ENCODE assay signal across 30 mouse cellular contexts in genomic region chr14:68877171-68877570, GRCm38 (mm10).
DNase-seq lines count a peak whose midpoint lies in the region; ATAC-seq lines count a peak whose summit lies in the region.
"Had no signal": no experiment of that assay in that cellular context is flagged by ENCODE, and none has a peak within 500 bp of the region (broad histone marks: within the 10 kb centered on the region; RNA-seq: fewer than 3 reads in every experiment).

No protein-coding gene starts in this region.

- no peaks in the 10 kb centered on the region for H3K27me3 ChIP-seq in forebrain, embryonic 14.5 days (replicated peaks; ENCODE audit: control insufficient read depth, insufficient read depth, low read length)
- no peaks in the 10 kb centered on the region for H3K27me3 ChIP-seq in forebrain, embryonic 10.5 days (ENCODE audit: poor library complexity, severe bottlenecking)
- H3K27me3 ChIP-seq: CH12.LX; embryonic facial prominence, embryonic 12.5 days; embryonic facial prominence, embryonic 15.5 days; forebrain, embryonic 12.5 days; heart, embryonic 12.5 days; heart, embryonic 15.5 days; hindbrain, embryonic 13.5 days had no signal

- H3K36me3 ChIP-seq in forebrain, embryonic 14.5 days (ENCODE audit: control insufficient read depth, insufficient read depth, low read length), result no peaks in the 10 kb centered on the region
- H3K36me3 ChIP-seq in forebrain, embryonic 10.5 days (replicated peaks), result no peaks in the 10 kb centered on the region
- H3K36me3 ChIP-seq: embryonic facial prominence, embryonic 12.5 days; embryonic facial prominence, embryonic 15.5 days; forebrain, embryonic 12.5 days; G1E; heart, embryonic 12.5 days; heart, embryonic 15.5 days; hindbrain, embryonic 10.5 days; hindbrain, embryonic 13.5 days had no signal

- no peaks in the 10 kb centered on the region for H3K4me1 ChIP-seq in forebrain, embryonic 14.5 days (ENCODE audit: control insufficient read depth, insufficient read depth, low read length)
- no peaks in the 10 kb centered on the region for H3K4me1 ChIP-seq in forebrain, embryonic 10.5 days
- H3K4me1 ChIP-seq: embryonic facial prominence, embryonic 12.5 days; embryonic facial prominence, embryonic 15.5 days; forebrain, embryonic 12.5 days; heart, embryonic 12.5 days; heart, embryonic 15.5 days; hindbrain, embryonic 10.5 days; hindbrain, embryonic 13.5 days had no signal

- no peaks in the 10 kb centered on the region for H3K9me3 ChIP-seq in forebrain, embryonic 14.5 days (replicated peaks; ENCODE audit: control insufficient read depth, low read length)
- H3K9me3 ChIP-seq in forebrain, embryonic 10.5 days, result no peaks in the 10 kb centered on the region
- H3K9me3 ChIP-seq: embryonic facial prominence, embryonic 12.5 days; embryonic facial prominence, embryonic 15.5 days; forebrain, embryonic 12.5 days; heart, embryonic 12.5 days; heart, embryonic 15.5 days; hindbrain, embryonic 10.5 days; hindbrain, embryonic 13.5 days had no signal

- no peak overlapping the region for H3K27ac ChIP-seq in forebrain, embryonic 14.5 days (ENCODE audit: low read depth, low read length)
- H3K27ac ChIP-seq in forebrain, embryonic 10.5 days, result no peak overlapping the region
- H3K27ac ChIP-seq: embryonic facial prominence, embryonic 12.5 days; embryonic facial prominence, embryonic 15.5 days; forebrain, embryonic 12.5 days; heart, embryonic 15.5 days; hindbrain, embryonic 10.5 days; hindbrain, embryonic 13.5 days had no signal

- H3K9ac ChIP-seq in forebrain, embryonic 14.5 days (ENCODE audit: low read length), result no peak overlapping the region
- H3K9ac ChIP-seq: embryonic facial prominence, embryonic 12.5 days; embryonic facial prominence, embryonic 15.5 days; forebrain, embryonic 12.5 days; heart, embryonic 12.5 days; heart, embryonic 15.5 days; hindbrain, embryonic 13.5 days had no signal

- ATAC-seq in forebrain, embryonic 14.5 days, result no peak
- ATAC-seq: activated CD4-positive, CD25-positive, alpha-beta regulatory T cell, adult 4 months; hindbrain, embryonic 16.5 days; intestine, embryonic 16.5 days had no signal

- H3K4me3 ChIP-seq in forebrain, embryonic 14.5 days (ENCODE audit: low read depth, low read length), result no peak overlapping the region
- H3K4me3 ChIP-seq in forebrain, embryonic 10.5 days, result no peak overlapping the region
- H3K4me3 ChIP-seq: embryonic facial prominence, embryonic 12.5 days; embryonic facial prominence, embryonic 15.5 days; forebrain, embryonic 12.5 days; heart, embryonic 12.5 days; heart, embryonic 15.5 days; hindbrain, embryonic 10.5 days; hindbrain, embryonic 13.5 days had no signal

- intact Hi-C loops in left cerebral cortex, postnatal 4 days (cut with DNase I), result no loop called here

- peak; percentile 72 for DNase-seq in forebrain, embryonic 14.5 days (ENCODE audit: low spot score)
- DNase-seq in forebrain, embryonic 10.5 days (ENCODE audit: extremely low spot score, low spot score), result no peak
- DNase-seq in layer of hippocampus, adult 9-11 months, result peak; percentile 16
- no peak for DNase-seq in layer of hippocampus, postnatal 25 days (ENCODE audit: extremely low spot score in 1 of 2, low spot score in 1 of 2)
- DNase-seq in MN1 (ENCODE audit: low spot score), result peak; percentile 9
- DNase-seq in brain, adult 2 months (ENCODE audit: low read depth, low spot score), result peak; percentile 16
- no peak for DNase-seq in left cerebral cortex, postnatal 4 days
- DNase-seq: adrenal gland, adult 8-10 months; adrenal gland, postnatal 25 days; B cell, adult 2 months; cerebellum, adult 11 months; cerebellum, adult 2 months; cerebellum, adult 9-11 months; cerebellum, postnatal 25 days; gastrocnemius, postnatal 10 days; gastrocnemius, postnatal 36 days; heart, postnatal 10 days; heart, postnatal 36 days had no signal

- no peak overlapping the region for H3K4me2 ChIP-seq in forebrain, embryonic 14.5 days (ENCODE audit: low read length)
- H3K4me2 ChIP-seq: embryonic facial prominence, embryonic 12.5 days; embryonic facial prominence, embryonic 15.5 days; forebrain, embryonic 12.5 days; heart, embryonic 12.5 days; heart, embryonic 15.5 days; hindbrain, embryonic 13.5 days had no signal

- WGBS in forebrain, embryonic 14.5 days, result 41% methylated on average over 4 of the region's 4 CpGs
- 91% methylated on average over 4 of the region's 4 CpGs for WGBS in forebrain, embryonic 10.5 days

Comparison
In these comparisons a context has a peak if more than half of its experiments do, and no peak if none do; other contexts are left out.
1. DNase-seq: peak in forebrain, embryonic 14.5 days (single experiment), layer of hippocampus, adult 9-11 months (single experiment), MN1 (single experiment) and brain, adult 2 months (single experiment); none in forebrain, embryonic 10.5 days (single experiment), layer of hippocampus, postnatal 25 days (0 of 2) and left cerebral cortex, postnatal 4 days (single experiment).